Mouse (Mus musculus): ENCODE measurements around the gene Chac2. TPM values are rescaled to one million over a fixed set of nuclear protein-coding genes. Genes with fewer than 3 reads are reported as not detected.
A peak's percentile ranks its signal among the peaks of the same experiment; 100 is the strongest.
"Not testable (repeated sequence)": the region's sequence is repeated elsewhere in the genome, so short reads cannot be mapped to it uniquely, and the experiment has no call there.

The Chac2 gene
- 10.1 and 11.7 TPM in 2 replicates for polyA plus RNA-seq (2016; fragmentation: Nextera tagmentation; extraction: Ambion mirVana)

GRCm38 (mm10) chr11:30985877-30986624 lies at the start of gene Chac2:
Gene Chac2 (minus strand): TSS chr11:30986350.
- Histone ChIP-seq H3K9me3 (no peaks in the 10 kb centered on the region), H3K4me1 (peaks cover 11% of the 10 kb centered on the region), H3K27me3 (replicated peaks; ENCODE audit: low read depth, poor library complexity, severe bottlenecking) (no peaks in the 10 kb centered on the region), H3K4me3 (peak within 1 kb of the TSS; percentile 72), H3K36me3 (replicated peaks) (no peaks in the 10 kb centered on the region), H3K27ac (replicated peaks) (peak within 1 kb of the TSS; percentile 85)
- DNase-seq (ENCODE audit: low spot score): peak; percentile 84
- 1% methylated on average over 22 of the region's 22 CpGs for WGBS

DNA sequence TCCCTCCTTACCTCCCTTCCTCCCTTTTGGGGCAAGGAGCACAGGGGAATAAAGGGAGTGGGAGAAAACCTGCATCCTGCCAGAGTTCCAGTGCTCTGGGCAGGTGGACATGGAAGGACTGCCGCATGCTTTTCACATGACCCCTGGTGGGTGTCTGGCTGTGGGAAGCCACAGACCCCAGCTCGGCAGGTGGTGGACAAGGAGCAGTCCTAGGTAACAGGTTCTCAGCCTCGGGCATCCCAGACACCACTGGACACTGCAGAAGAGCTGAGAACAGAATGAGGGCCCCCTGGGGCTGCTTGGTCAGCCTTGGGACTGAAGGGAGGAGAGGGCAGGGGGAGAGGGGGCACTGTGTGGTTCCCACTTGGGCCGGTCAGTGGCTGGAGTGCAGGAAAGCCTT lies 48.8 kb upstream of the Chac2 start:
- Histone ChIP-seq H3K36me3 (replicated peaks) (peaks cover 30% of the 10 kb centered on the region), H3K4me3 (no peak overlapping the region), H3K27ac (replicated peaks) (no peak overlapping the region), H3K27me3 (replicated peaks; ENCODE audit: low read depth, poor library complexity, severe bottlenecking) (no peaks in the 10 kb centered on the region), H3K9me3 (peaks cover 9% of the 10 kb centered on the region), H3K4me1 (no peaks in the 10 kb centered on the region)
- DNase-seq (ENCODE audit: low spot score): no peak
- WGBS: 90% methylated on average over 4 of the region's 4 CpGs

DNA sequence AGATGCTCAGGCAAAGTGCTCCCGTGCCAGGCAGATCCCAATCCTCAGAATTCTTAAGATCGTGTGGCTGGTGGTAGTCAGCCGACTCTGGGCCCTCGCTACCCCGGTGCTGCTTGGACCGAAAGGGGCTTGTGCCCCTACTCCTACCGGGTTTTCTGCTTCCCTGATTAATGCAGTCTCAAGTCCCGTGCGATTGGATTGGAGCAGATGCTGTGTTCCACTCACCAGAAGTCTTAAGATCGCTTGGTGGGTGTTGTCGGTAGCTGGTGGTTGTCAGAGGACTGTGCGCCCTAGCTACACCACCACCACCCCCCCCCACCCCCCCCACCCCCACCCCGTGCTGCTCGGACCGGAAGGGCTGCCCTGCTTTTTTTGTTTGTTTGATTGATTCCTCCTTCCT lies 31.3 kb upstream of the Chac2 start:
- H3K4me1 ChIP-seq; H3K36me3 ChIP-seq (replicated peaks); H3K9me3 ChIP-seq; H3K27me3 ChIP-seq (replicated peaks; ENCODE audit: low read depth, poor library complexity, severe bottlenecking); H3K27ac ChIP-seq (replicated peaks); DNase-seq (ENCODE audit: low spot score); H3K4me3 ChIP-seq: not testable (repeated sequence)
- WGBS: 69% methylated on average over 15 of the region's 15 CpGs

- not testable (repeated sequence) for DNase-seq (ENCODE audit: low spot score); H3K27me3 ChIP-seq (replicated peaks; ENCODE audit: low read depth, poor library complexity, severe bottlenecking); H3K27ac ChIP-seq (replicated peaks); H3K4me3 ChIP-seq; H3K4me1 ChIP-seq; H3K9me3 ChIP-seq; H3K36me3 ChIP-seq (replicated peaks)
- WGBS: 92% methylated on average over 1 of the region's 1 CpGs
Observed at GRCm38 (mm10) chr11:31009668-31010067, 23.5 kb upstream of the Chac2 start.

DNA sequence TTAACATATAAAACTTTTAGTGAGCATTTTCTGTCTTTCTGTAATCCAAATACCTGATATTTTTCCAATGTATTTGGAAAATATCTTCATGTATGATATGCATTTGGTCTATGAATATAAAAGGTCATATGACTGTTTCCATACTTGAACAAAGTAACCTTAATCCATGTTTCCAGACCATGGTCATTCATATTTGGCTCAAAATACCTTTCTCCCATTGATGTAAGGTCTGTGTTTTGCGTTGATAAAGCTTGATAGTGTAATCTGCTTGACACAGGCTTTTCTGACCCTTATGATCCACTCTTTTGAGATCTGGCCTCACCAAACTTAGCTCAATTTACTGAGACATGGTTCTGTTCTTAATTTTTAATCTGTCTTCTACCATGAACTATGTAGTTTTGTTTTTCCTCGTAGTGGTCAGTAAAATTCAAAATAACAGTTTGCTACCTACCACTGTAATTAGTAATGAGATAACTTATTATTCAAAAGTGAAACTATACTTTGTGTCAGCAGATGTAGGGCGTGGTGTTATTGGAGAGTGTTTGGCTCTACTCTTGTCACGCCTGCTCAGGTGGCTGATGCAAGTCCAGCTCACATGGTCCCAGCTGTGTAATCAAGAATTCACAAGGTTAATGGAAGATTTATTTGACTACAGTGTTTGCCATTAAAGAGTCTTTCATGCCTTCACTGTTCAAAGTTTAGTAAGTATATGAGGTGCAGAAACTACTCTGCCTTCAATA lies 15.2 kb upstream of the Chac2 start:
- no peaks in the 10 kb centered on the region for H3K27me3 ChIP-seq (replicated peaks; ENCODE audit: low read depth, poor library complexity, severe bottlenecking)
- DNase-seq (ENCODE audit: low spot score): no peak
- WGBS: 91% methylated on average over 4 of the region's 4 CpGs
- no peaks in the 10 kb centered on the region for H3K9me3 ChIP-seq
- peaks cover 7% of the 10 kb centered on the region; the same call in 1 of the 2 replicates for H3K36me3 ChIP-seq (replicated peaks)
- no peaks in the 10 kb centered on the region for H3K4me1 ChIP-seq
- H3K27ac ChIP-seq (replicated peaks): no peak overlapping the region
- no peak overlapping the region for H3K4me3 ChIP-seq

- WGBS: 89% methylated on average over 2 of the region's 2 CpGs
- H3K4me3 ChIP-seq: no peak overlapping the region
Observed at GRCm38 (mm10) chr11:31000028-31000427, 13.9 kb upstream of the Chac2 start.

GRCm38 (mm10) chr11:30998704-30999103 lies 12.6 kb upstream of the Chac2 start:
- Histone ChIP-seq H3K27me3 (replicated peaks; ENCODE audit: low read depth, poor library complexity, severe bottlenecking) (no peaks in the 10 kb centered on the region), H3K4me1 (no peaks in the 10 kb centered on the region), H3K36me3 (replicated peaks) (no peaks in the 10 kb centered on the region), H3K4me3 (no peak overlapping the region), H3K27ac (replicated peaks) (no peak overlapping the region), H3K9me3 (no peaks in the 10 kb centered on the region)
- 88% methylated on average over 2 of the region's 2 CpGs for WGBS
- DNase-seq (ENCODE audit: low spot score): no peak

More at GRCm38 (mm10) chr11:31000028-31000427, 13.9 kb upstream of the Chac2 start:
- no peaks in the 10 kb centered on the region for H3K9me3 ChIP-seq
- H3K27me3 ChIP-seq (replicated peaks; ENCODE audit: low read depth, poor library complexity, severe bottlenecking): no peaks in the 10 kb centered on the region
- no peak for DNase-seq (ENCODE audit: low spot score)
- H3K27ac ChIP-seq (replicated peaks): no peak overlapping the region
- no peaks in the 10 kb centered on the region for H3K36me3 ChIP-seq (replicated peaks)
- H3K4me1 ChIP-seq: no peaks in the 10 kb centered on the region

- Histone ChIP-seq H3K27me3 (replicated peaks; ENCODE audit: low read depth, poor library complexity, severe bottlenecking) (no peaks in the 10 kb centered on the region), H3K4me3 (no peak overlapping the region), H3K27ac (replicated peaks) (no peak overlapping the region), H3K4me1 (no peaks in the 10 kb centered on the region), H3K9me3 (no peaks in the 10 kb centered on the region), H3K36me3 (replicated peaks) (no peaks in the 10 kb centered on the region)
- WGBS: 92% methylated on average over 5 of the region's 5 CpGs
- DNase-seq (ENCODE audit: low spot score): no peak
Observed at GRCm38 (mm10) chr11:30998199-30998598, 12.0 kb upstream of the Chac2 start.

DNA sequence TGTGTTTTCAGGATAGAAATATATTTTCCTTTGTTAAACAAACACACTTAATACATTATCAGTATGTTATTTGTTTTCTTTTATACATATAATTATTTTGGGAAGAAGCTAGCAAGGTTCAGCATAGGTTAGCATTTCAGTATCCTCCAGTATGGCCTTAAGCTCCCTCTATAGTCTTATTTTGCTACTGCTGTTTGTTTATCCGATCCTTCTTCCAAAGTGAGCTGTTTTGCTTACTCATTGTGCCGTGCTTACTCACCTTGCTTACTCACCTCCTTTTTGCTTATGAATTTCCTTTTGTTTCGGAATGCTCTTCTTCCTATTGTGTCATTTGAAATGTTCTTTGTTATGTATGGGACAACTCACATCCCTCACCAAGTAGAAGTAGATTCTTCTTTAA lies 10.5 kb upstream of the Chac2 start:
- WGBS: 85% methylated on average over 3 of the region's 3 CpGs
- no peak overlapping the region for H3K4me3 ChIP-seq

GRCm38 (mm10) chr11:30986625-30987017 lies 471 bp upstream of the Chac2 start:
- H3K36me3 ChIP-seq (replicated peaks): no peaks in the 10 kb centered on the region
- H3K4me3 ChIP-seq: peak overlapping the region; percentile 72
- H3K27ac ChIP-seq (replicated peaks): peak overlapping the region; percentile 85
- peaks cover 11% of the 10 kb centered on the region for H3K4me1 ChIP-seq
- H3K27me3 ChIP-seq (replicated peaks; ENCODE audit: low read depth, poor library complexity, severe bottlenecking): no peaks in the 10 kb centered on the region
- WGBS: 7% methylated on average over 2 of the region's 2 CpGs
- DNase-seq (ENCODE audit: low spot score): peak; percentile 12
- H3K9me3 ChIP-seq: no peaks in the 10 kb centered on the region

More for the DNA sequence above, 10.5 kb upstream of the Chac2 start:
- Histone ChIP-seq H3K36me3 (replicated peaks) (no peaks in the 10 kb centered on the region), H3K9me3 (no peaks in the 10 kb centered on the region), H3K4me1 (no peaks in the 10 kb centered on the region), H3K27ac (replicated peaks) (no peak overlapping the region), H3K27me3 (replicated peaks; ENCODE audit: low read depth, poor library complexity, severe bottlenecking) (no peaks in the 10 kb centered on the region)
- DNase-seq (ENCODE audit: low spot score): no peak

GRCm38 (mm10) chr11:30985237-30985636 lies 913 bp downstream of the Chac2 start:
- Histone ChIP-seq H3K27ac (replicated peaks) (no peak overlapping the region), H3K4me1 (peaks cover 11% of the 10 kb centered on the region), H3K9me3 (no peaks in the 10 kb centered on the region), H3K27me3 (replicated peaks; ENCODE audit: low read depth, poor library complexity, severe bottlenecking) (no peaks in the 10 kb centered on the region), H3K4me3 (0 out of 2 replicates have a peak overlapping the region, but pooled peaks have one; percentile 72), H3K36me3 (replicated peaks) (no peaks in the 10 kb centered on the region)
- no peak for DNase-seq (ENCODE audit: low spot score)
- 53% methylated on average over 2 of the region's 2 CpGs for WGBS

- Histone ChIP-seq H3K4me3 (peak within 1 kb of the TSS; percentile 88), H3K36me3 (replicated peaks) (peaks cover 51% of the 10 kb centered on the region), H3K27ac (replicated peaks) (peak within 1 kb of the TSS; percentile 93), H3K4me1 (peaks cover 13% of the 10 kb centered on the region), H3K9me3 (peaks cover 21% of the 10 kb centered on the region; the same call in 1 of the 2 replicates), H3K27me3 (replicated peaks; ENCODE audit: low read depth, poor library complexity, severe bottlenecking) (no peaks in the 10 kb centered on the region)
- WGBS: under 1% methylated on average over 40 of the region's 40 CpGs
- peak; percentile 92 for DNase-seq (ENCODE audit: low spot score)
Observed at GRCm38 (mm10) chr11:30954279-30954725, 31.8 kb downstream of the Chac2 start, which contains the start of gene Erlec1. Gene Erlec1 (minus strand): TSS chr11:30954335.
